Mouse (Mus musculus) kidney, adult 2 months (tissue): ENCODE measurements around the gene Ddost. TPM values are rescaled to one million over a fixed set of nuclear protein-coding genes. Genes with fewer than 3 reads are reported as not detected.

Experiments used
- DNase-seq: peaks from one replicate; pipeline ENCODE4 v3.0.0; 2021
- H3K27ac ChIP-seq: fragments of 200-500 bp; 2 replicates; pipeline ENCODE4 v1.5.1; 2012; ENCODE audit warnings: low read depth, low read length, control low read depth, inconsistent platforms; ENCODE audit not compliant: insufficient read depth
- H3K27me3 ChIP-seq: fragments of 200-500 bp; replicated peaks from 2 replicates; pipeline ENCODE4 v1.6.1; 2012; ENCODE audit warnings: mild to moderate bottlenecking, moderate library complexity, low read length, inconsistent platforms; ENCODE audit not compliant: control insufficient read depth, insufficient read depth
- H3K36me3 ChIP-seq: fragments of 200-500 bp; 2 replicates; pipeline ENCODE4 v1.6.1; 2012; ENCODE audit warnings: mild to moderate bottlenecking, moderate library complexity, low read length, inconsistent platforms; ENCODE audit not compliant: control insufficient read depth, insufficient read depth
- H3K4me1 ChIP-seq: fragments of 200-500 bp; 2 replicates; pipeline ENCODE4 v1.6.1; 2011; ENCODE audit warnings: low read length; ENCODE audit not compliant: control insufficient read depth, insufficient read depth
- H3K4me3 ChIP-seq: fragments of 200-500 bp; 2 replicates; pipeline ENCODE4 v1.5.1; 2011; ENCODE audit warnings: mild to moderate bottlenecking, low read depth, low read length, control low read depth; ENCODE audit not compliant: insufficient read depth
- CTCF ChIP-seq: fragments of 200-500 bp; conservative IDR thresholded peaks from 2 replicates; pipeline ENCODE4 v1.5.1; 2011; ENCODE audit warnings: low read depth, mild to moderate bottlenecking, control low read depth, low read length, moderate library complexity, mixed read lengths; ENCODE audit not compliant: insufficient read depth, insufficient read length
- POLR2A ChIP-seq: fragments of 200-500 bp; IDR thresholded peaks from one replicate; pipeline ENCODE4 v1.6.1; 2011; ENCODE audit warnings: low read depth, low read length, control low read depth
- WGBS: fragments of 180-500 bp; shearing (Covaris S2); methylation state at CpG from one replicate; pipeline ENCODE4 v1.1.7; 2018; 5-methylcytosine and 5-hydroxymethylcytosine counted together
- polyA plus RNA-seq: library from polyadenylated mRNA; depleted of rRNA; stranded (reverse); fragments of >200 nt; gene quantifications from 2 replicates; pipeline ENCODE4 v1.2.3, GENCODE M21; 2012

The Ddost gene
- polyA plus RNA-seq, 1 experiment, result 157 TPM

GRCm38 (mm10) chr4:138347280-138347679 lies 42.8 kb downstream of the Ddost start:
- peak; percentile 33 for DNase-seq
- H3K27ac ChIP-seq, result no peak overlapping the region

DNA sequence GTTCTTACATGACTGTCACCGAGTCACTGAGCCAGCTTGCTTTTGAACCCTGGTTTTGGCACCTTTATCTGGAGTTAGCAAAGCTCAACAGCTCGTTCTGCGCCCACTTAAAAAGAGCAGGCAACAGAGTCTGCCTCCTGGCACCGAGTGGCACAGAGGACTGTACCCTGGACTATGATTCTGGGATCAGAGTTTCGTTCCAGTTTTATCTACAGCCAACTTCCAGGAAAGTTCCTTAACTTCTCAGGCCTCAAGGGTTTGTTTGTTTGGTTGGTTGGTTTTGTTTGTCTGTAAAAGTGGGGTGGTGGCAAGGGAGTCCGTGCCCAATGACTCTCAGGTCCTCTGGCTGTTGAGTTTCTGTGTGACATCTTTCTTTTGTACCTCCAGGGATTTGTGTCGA lies 44.2 kb downstream of the Ddost start:
- TF ChIP-seq POLR2A (no peak), CTCF (no peak)
- Histone ChIP-seq H3K4me1 (peaks cover 27% of the 10 kb centered on the region; the same call in 1 of the 2 replicates), H3K36me3 (no peaks in the 10 kb centered on the region), H3K27me3 (no peaks in the 10 kb centered on the region), H3K4me3 (no peak overlapping the region), H3K27ac (peak overlapping the region; percentile 65)
- DNase-seq, result peak; percentile 92
- WGBS, result 57% methylated on average over 7 of the region's 7 CpGs

More at GRCm38 (mm10) chr4:138347280-138347679, 42.8 kb downstream of the Ddost start:
- WGBS, result 60% methylated on average over 1 of the region's 1 CpGs
- peaks cover 33% of the 10 kb centered on the region for H3K4me1 ChIP-seq
- no peaks in the 10 kb centered on the region for H3K27me3 ChIP-seq
- no peak overlapping the region for H3K4me3 ChIP-seq
- no peak for TF ChIP-seq CTCF
- no peak for TF ChIP-seq POLR2A
- no peaks in the 10 kb centered on the region for H3K36me3 ChIP-seq

DNA sequence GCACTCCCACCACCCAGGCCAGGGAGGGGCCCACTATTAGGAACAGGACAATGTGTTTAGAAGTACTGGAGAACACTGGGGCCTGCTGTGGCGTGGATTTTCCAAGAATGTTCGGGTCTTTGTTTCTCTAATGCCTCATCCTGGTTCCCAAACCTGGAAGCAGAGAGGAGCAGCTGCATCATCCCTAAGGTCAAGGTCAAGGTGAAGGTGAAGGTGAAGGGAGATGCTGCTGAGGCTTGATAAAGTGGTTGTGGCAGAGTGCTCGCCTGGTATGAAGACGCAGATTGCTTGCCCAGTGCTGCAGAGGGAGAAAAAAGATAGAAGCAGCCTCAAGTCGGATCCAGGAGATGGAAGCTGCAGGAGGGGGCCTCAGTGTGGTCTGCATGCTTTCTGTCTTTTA lies 47.3 kb downstream of the Ddost start:
- no peak for DNase-seq
- 95% methylated on average over 5 of the region's 5 CpGs for WGBS
- no peak overlapping the region for H3K27ac ChIP-seq
- H3K36me3 ChIP-seq, result no peaks in the 10 kb centered on the region
- H3K27me3 ChIP-seq, result no peaks in the 10 kb centered on the region
- TF ChIP-seq CTCF (no peak), POLR2A (no peak)
- no peak overlapping the region for H3K4me3 ChIP-seq
- peaks cover 28% of the 10 kb centered on the region; the same call in 1 of the 2 replicates for H3K4me1 ChIP-seq

- Histone ChIP-seq H3K27ac (no peak overlapping the region), H3K4me3 (no peak overlapping the region), H3K27me3 (no peaks in the 10 kb centered on the region), H3K36me3 (no peaks in the 10 kb centered on the region), H3K4me1 (peaks cover 25% of the 10 kb centered on the region; the same call in 1 of the 2 replicates)
- DNase-seq, result no peak
- TF ChIP-seq POLR2A, result no peak
- no peak for TF ChIP-seq CTCF
- 94% methylated on average over 6 of the region's 6 CpGs for whole genome bisulfite sequencing
Measured at GRCm38 (mm10) chr4:138352692-138353091, 48.2 kb downstream of the Ddost start.

- DNase-seq, result peak; percentile 82
- H3K4me3 ChIP-seq, result no peak overlapping the region
- TF ChIP-seq CTCF (no peak), POLR2A (no peak)
- H3K27ac ChIP-seq, result no peak overlapping the region
- H3K27me3 ChIP-seq, result no peaks in the 10 kb centered on the region
- no peaks in the 10 kb centered on the region for H3K36me3 ChIP-seq
- 39% methylated on average over 10 of the region's 10 CpGs for WGBS
- H3K4me1 ChIP-seq, result peaks cover 16% of the 10 kb centered on the region; the same call in 1 of the 2 replicates
Measured at GRCm38 (mm10) chr4:138353438-138354171, 49.1 kb downstream of the Ddost start.

- H3K27ac ChIP-seq, result no peak overlapping the region
- H3K4me1 ChIP-seq, result peaks cover 12% of the 10 kb centered on the region; the same call in 1 of the 2 replicates
- H3K27me3 ChIP-seq, result no peaks in the 10 kb centered on the region
- DNase-seq, result no peak
- H3K4me3 ChIP-seq, result no peak overlapping the region
- no peaks in the 10 kb centered on the region for H3K36me3 ChIP-seq
- TF ChIP-seq CTCF (no peak), POLR2A (no peak)
- 78% methylated on average over 2 of the region's 2 CpGs for WGBS
Measured at GRCm38 (mm10) chr4:138355496-138355895, 51.0 kb downstream of the Ddost start.

DNA sequence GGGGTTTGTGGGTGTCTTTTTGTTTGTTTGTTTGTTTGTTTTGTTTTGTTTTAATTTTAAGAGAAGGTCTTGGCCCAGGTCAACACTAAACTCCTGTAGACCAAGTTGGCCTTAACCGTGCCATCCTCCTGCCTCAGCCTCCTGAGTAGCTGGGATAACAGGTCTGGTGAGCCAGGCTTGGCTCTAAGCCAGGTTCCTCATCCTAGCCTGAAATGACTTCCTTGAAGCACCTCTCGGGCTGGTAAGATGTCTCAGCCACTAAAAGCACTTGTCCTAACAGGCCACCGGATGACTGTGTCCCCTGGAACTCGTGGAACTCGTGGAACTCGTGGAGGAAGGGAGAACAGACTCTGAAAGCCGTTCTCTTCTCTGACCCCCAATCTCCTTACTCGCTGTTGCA lies 51.6 kb downstream of the Ddost start:
- WGBS, result 79% methylated on average over 8 of the region's 8 CpGs
- H3K36me3 ChIP-seq, result no peaks in the 10 kb centered on the region
- DNase-seq, result peak; percentile 42

DNA sequence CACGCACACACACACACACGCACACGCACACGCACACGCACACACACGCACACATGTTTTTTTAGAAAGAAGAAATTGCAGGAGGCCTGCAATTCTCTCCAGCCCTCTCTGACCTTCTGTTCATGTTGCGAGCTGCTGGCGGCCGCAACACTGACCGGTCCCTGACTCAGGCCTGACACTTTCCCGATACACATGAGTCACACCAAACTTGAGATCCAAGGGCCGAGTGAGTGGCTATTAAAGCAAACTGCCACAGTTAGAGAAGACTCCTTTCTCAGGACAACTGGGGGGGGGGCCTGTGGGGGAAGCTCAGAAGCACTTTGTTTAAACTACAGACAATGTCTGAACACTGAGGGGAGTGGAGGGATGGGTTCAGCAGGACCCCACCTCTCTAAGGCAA lies 52.0 kb downstream of the Ddost start:
- no peak for DNase-seq
- Histone ChIP-seq H3K36me3 (no peaks in the 10 kb centered on the region), H3K27me3 (no peaks in the 10 kb centered on the region), H3K27ac (no peak overlapping the region), H3K4me3 (no peak overlapping the region), H3K4me1 (peaks cover 12% of the 10 kb centered on the region; the same call in 1 of the 2 replicates)
- TF ChIP-seq CTCF (no peak), POLR2A (no peak)
- WGBS, result 87% methylated on average over 12 of the region's 12 CpGs

More for the DNA sequence above, 51.6 kb downstream of the Ddost start:
- Histone ChIP-seq H3K27me3 (no peaks in the 10 kb centered on the region), H3K27ac (no peak overlapping the region), H3K4me3 (no peak overlapping the region), H3K4me1 (peaks cover 12% of the 10 kb centered on the region; the same call in 1 of the 2 replicates)
- TF ChIP-seq CTCF, result no peak
- TF ChIP-seq POLR2A, result no peak
